Mouse (Mus musculus) olfactory bulb, adult 2 months (tissue): ENCODE data around the gene Syngap1.

Experiments used
- CTCF ChIP-seq: fragments of 200-500 bp; IDR thresholded peaks from 2 replicates; pipeline ENCODE4 v1.5.1; 2012; ENCODE audit warnings: low read depth, mild to moderate bottlenecking, low read length, moderate library complexity; ENCODE audit not compliant: insufficient read depth
- POLR2A ChIP-seq: fragments of 200-500 bp; IDR thresholded peaks from 2 replicates; pipeline ENCODE4 v1.6.1; 2012; ENCODE audit warnings: mild to moderate bottlenecking, low read depth, low read length, moderate library complexity; ENCODE audit not compliant: insufficient read depth

- TF ChIP-seq POLR2A, result no peak
- TF ChIP-seq CTCF, result no peak
Measured at GRCm38 (mm10) chr17:26949051-26949577, 8.1 kb downstream of the Syngap1 start.
